Mouse (Mus musculus): ENCODE results near the gene Mrgprf. TPM values are rescaled to one million over a fixed set of nuclear protein-coding genes. Genes with fewer than 3 reads are reported as not detected.

The Mrgprf gene
- total RNA-seq (2021) (1 to 10 TPM; 1.2 to 2.8 TPM), polyA plus RNA-seq (2012; rRNA removed) (6.9 and 8.4 TPM in 2 replicates)
- long read RNA-seq, result 0 reads

- no peak for DNase-seq
These were observed at the start of gene Mrgprf for GRCm38 (mm10) chr7:145300321-145301007. Gene Mrgprf, plus strand, starts transcription at chr7:145300828.

- DNase-seq, result peak; percentile 78
These were observed 47.7 kb upstream of the Mrgprf start for GRCm38 (mm10) chr7:145252715-145253476.

GRCm38 (mm10) chr7:145253986-145254630, 46.5 kb upstream of the Mrgprf start:
- DNase-seq, result no peak

GRCm38 (mm10) chr7:145256092-145256491, 44.5 kb upstream of the Mrgprf start:
- DNase-seq, result peak; percentile 13

GRCm38 (mm10) chr7:145264202-145264601, 36.4 kb upstream of the Mrgprf start:
- DNase-seq, result no peak

- DNase-seq, result peak; percentile 73
These were observed 34.6 kb upstream of the Mrgprf start for GRCm38 (mm10) chr7:145266011-145266410.

GRCm38 (mm10) chr7:145268890-145269289, 31.7 kb upstream of the Mrgprf start:
- DNase-seq, result no peak

GRCm38 (mm10) chr7:145270955-145271354, 29.7 kb upstream of the Mrgprf start:
- DNase-seq, result no peak

GRCm38 (mm10) chr7:145275488-145275887, 25.1 kb upstream of the Mrgprf start:
- DNase-seq, result peak; percentile 43

GRCm38 (mm10) chr7:145281396-145281795, 19.2 kb upstream of the Mrgprf start:
- no peak for DNase-seq

GRCm38 (mm10) chr7:145283041-145283440, 17.6 kb upstream of the Mrgprf start:
- peak; percentile 24 for DNase-seq

GRCm38 (mm10) chr7:145283487-145284187, 17.0 kb upstream of the Mrgprf start, which contains the start of gene Tpcn2:
Gene Tpcn2, minus strand, starts transcription at chr7:145284011.
- DNase-seq, result peak; percentile 96

- DNase-seq, result no peak
These were observed 16.3 kb upstream of the Mrgprf start for GRCm38 (mm10) chr7:145284293-145284692.

- DNase-seq, result no peak
These were observed 15.2 kb upstream of the Mrgprf start for GRCm38 (mm10) chr7:145285476-145285875.

GRCm38 (mm10) chr7:145287410-145287809, 13.2 kb upstream of the Mrgprf start:
- no peak for DNase-seq

- DNase-seq, result no peak
These were observed 11.3 kb upstream of the Mrgprf start for GRCm38 (mm10) chr7:145289302-145289701.

GRCm38 (mm10) chr7:145291847-145292246, 8.8 kb upstream of the Mrgprf start:
- no peak for DNase-seq

GRCm38 (mm10) chr7:145292726-145293125, 7.9 kb upstream of the Mrgprf start:
- DNase-seq, result no peak

GRCm38 (mm10) chr7:145293859-145294258, 6.8 kb upstream of the Mrgprf start:
- no peak for DNase-seq

- DNase-seq, result no peak
These were observed 1.8 kb upstream of the Mrgprf start for GRCm38 (mm10) chr7:145298666-145299490.
